Mouse (Mus musculus): ENCODE results near the gene Pip5k1c.

The Pip5k1c gene

DNA sequence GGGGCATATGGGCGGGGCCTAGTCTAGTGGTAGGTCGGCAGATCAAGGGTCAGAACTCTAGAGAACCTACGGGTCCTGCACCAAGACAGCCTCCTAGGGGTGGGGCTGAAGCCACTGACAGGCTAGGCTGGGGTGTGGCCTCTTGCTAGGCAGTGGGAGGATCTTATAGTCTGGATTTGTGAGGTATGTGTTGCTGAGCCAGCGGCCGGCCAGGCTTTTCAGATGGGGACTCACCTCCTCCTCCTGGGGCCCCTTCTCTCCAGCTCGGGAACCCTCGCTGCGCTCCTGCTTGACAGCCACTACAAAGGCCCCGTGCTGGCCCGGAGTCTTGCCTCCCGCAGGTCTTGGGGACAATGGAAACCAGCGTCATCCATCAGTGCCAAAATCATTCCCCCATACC is 56.4 kb downstream of the Pip5k1c start:
- DNase-seq (ENCODE audit: low spot score in 2 of 2): peak in 1 of 2 experiments; percentile 55

DNA sequence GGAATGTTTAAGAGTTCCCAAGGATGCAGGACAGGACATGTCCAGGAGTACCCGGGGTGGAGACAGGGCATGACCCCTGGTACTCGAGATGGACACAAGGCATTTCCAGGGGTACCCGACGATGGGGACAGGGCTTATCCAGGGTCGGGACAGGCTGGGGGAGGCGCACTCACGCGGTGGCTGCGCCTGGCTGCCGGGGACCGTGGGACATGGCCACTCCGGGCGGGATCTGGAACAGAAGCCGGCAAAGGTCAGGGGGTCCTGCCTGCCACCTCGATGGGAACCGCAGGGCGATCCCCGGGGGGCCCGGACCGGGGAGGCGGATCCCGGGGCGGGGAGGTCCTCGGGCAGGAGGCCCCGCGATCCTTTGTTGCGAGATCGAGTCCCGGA is 57.2 kb downstream of the Pip5k1c start:
- DNase-seq (ENCODE audit: low spot score in 2 of 2): no peak

DNA sequence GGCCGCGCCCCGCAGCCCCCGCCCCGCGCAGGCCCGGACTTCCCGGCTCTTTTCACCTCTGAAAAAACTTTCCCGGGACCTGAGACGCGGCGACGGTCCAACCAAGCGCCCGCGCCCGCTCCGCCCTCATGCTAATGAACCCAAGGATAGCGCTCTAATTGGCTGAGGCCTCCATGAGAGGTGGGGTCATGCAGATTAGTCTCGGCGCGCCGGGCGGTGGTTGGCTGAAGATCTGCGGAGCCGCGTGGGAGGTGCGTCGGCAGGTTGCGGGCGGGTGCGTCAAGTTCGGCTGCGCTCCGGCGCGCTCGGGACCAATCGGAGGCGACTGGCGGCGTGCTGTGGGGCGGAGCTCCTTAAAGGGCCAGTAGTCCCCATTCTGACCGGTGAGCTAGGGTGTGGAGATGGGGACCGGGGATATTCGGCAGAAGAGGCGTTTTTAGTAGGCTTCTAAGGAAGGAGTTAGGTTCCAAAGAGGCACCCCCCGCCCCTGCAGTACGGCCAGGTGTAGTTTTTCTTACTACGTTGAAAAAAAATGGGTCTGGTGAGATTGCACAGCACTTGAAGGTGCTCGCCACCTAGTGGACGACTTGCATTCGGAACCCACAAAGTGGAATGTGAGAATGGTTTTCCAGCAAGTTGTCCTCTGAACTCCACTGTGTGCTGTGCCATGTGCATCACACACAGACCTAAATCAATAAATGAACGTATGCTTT is 57.7 kb downstream of the Pip5k1c start, which contains the start of gene Hmg20b:
Hmg20b (minus strand) TSS at position 130 of the 713 bp plus-strand sequence.
- peak; percentile 97 to 99 for DNase-seq (ENCODE audit: low spot score in 2 of 2)

DNA sequence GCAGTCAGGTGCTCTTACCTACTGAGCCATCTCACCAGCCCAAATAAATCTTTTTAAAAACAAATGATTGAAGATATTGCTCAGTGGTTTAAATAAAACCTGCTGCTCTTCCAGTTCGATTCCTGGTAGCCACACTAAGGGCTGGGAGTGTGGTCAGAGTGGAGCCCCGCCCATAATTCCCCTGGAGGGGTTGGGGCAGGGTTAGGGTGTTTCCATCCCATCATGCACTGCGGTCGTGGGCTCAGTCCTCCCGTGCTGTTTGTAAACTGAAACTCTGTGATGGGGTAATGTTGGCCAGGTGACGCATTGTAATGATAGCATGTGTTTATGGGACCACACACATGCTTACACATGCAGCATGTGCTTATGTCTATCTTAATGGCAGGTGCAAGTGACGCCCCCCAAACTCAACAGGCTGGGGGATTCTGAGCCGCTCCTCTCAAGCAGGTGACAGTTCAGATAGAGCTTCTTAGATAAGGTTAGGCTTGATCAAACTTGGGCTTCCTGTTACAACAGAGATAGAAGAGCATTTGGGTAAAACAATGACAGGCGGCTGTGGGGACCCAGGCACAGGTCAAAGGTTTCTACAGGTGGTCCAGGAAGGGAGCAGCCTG is 59.0 kb downstream of the Pip5k1c start:
- DNase-seq (ENCODE audit: low spot score in 2 of 2): no peak

DNA sequence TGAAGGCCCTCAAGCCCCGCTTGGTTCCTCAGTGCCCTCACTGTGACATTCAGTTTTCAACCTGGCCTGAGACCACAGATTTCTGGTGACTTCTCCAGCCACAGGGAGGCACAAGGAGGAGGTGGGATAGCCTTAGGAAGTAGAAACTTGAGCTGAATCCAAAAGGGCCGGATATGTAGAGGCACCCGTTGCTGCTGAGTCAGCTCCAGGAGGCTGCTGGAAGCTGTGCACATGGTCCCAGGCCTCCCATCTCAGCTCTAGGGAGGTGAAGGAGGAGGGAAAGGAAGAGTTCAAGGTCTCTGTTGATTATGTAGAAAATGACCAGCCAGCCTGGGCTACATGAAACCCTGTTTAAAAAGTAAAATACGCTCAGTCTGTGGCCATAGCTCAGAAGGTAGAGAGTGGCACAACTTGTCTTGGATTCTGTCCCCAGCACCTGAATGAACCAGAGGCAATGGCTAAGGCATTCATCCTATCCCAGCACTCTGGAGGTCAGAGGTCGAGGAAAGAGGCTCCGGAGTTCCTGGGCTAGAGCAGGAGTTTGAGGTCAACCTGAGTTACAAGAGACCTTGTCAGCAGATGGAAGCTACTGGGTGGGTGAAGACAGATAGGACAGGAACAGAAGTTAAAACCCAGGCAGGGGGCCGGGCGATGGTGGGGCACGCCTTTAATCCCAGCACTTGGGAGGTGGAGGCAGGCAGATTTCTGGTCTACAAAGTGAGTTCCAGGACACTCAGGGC is 62.1 kb downstream of the Pip5k1c start:
- DNase-seq (ENCODE audit: low spot score in 2 of 2): no peak

DNA sequence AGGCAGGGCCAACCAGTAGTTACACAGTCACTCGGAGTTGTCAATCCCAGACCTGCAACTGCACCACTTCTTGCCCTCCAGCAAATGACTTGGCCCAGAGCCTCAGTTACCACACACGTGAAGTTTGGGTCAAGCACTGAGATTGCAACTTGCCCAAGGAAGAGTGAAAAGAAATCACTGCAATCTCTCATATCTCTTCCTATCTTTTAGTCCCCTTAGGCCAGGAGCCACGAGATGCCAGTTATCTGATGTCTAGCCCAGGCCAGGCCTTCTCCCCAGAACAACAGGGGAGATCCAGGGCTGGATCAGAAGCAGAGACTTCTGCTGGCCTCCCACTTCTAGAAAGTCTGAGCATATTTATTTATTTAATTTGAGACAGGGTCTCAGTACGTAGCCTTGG is 62.8 kb downstream of the Pip5k1c start:
- DNase-seq (ENCODE audit: low spot score in 2 of 2): no peak

DNA sequence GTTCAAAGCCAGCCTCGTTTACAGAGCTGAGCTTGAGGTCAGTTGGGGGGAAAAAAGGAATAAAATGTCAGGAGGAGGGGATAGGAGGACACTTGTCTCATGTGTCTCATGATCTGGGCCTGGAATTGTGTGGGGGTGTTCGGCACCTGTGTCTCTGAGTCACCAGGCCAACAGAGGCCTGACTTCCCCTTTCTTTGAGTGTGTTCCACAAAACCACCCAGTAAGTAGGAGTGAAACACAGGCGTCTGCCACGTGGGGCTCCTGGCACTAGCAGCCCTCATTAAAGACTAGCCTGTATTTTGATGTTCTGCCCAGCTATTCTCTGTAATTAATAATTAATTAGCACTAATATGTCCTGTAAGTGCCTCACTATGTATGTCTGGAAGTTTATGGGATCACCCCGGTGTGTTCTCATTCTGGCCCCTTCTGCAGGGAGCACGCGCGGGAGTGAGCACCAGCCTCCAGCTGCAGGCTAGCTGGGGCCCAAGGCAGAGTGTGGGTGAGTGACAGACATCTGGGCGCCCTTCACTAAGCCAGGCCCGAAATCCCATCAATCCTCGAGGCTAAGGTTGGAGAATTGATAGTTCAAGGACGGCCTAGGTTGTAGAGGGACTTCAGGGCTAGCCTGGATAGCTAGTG is 63.7 kb downstream of the Pip5k1c start:
- no peak for DNase-seq (ENCODE audit: low spot score in 2 of 2)

DNA sequence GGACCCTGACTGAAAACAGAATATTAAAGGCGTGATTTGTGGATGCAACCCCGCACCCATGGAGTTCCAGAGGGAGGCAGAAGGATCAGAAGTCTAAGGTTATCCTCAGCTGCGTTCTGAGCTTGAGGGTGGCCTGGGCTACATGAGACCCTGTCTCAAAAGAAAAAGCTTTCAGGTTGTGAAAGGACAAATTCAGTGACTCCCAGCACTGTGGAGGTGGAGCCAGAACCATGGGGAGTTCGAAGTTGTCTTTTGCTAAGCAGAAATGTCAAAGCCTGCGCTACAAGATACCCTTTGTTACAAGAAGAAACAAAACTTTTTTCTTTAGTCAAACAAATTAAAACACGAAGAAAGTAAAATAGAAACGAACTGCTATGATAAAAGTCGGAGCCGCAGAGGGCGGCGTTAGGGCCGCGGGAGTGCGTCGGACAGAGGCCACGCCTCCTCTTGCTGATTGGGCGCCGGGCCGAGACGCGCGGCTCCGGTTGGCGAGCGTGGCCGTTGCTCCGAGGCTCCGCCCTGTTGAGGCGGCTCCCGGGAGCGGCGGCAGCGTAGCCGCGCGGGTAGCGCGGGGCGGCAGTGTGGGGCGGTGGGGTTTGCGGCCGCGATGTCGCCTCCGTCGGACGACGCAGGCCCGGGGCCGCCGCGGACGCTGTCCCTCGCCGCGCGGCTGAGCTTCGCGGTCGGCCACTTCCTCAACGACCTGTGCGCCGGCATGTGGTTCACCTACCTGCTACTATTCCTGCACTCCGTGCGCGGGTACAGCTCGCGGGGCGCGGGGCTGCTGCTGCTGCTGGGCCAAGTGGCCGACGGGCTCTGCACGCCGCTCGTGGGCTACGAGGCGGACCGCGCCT is 64.5 kb downstream of the Pip5k1c start, which contains the start of gene Mfsd12:
Mfsd12 (plus strand) TSS at position 501 of the 854 bp plus-strand sequence.
- DNase-seq (ENCODE audit: low spot score in 2 of 2): peak; percentile 78 to 90

DNA sequence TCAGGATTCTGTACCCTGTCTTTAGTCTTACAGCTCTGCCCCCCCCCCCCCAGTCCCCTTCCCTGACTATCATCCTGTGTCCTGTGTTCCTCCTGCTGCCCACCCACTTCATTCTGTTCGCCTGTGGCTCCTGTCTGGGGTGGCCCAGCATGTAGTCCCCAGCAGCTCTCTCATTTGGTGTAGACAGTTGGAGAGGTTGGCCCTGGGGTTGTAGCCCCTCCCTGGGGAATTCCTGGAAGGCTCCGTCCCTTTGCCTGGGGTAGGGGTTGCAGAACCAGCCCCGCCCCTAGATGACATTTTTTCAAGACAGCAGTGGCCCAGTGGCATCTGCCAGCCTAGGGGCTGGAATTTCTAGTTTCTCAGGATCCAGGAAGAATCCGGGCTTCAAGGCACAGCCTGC is 65.4 kb downstream of the Pip5k1c start:
- DNase-seq (ENCODE audit: low spot score in 2 of 2): no peak

DNA sequence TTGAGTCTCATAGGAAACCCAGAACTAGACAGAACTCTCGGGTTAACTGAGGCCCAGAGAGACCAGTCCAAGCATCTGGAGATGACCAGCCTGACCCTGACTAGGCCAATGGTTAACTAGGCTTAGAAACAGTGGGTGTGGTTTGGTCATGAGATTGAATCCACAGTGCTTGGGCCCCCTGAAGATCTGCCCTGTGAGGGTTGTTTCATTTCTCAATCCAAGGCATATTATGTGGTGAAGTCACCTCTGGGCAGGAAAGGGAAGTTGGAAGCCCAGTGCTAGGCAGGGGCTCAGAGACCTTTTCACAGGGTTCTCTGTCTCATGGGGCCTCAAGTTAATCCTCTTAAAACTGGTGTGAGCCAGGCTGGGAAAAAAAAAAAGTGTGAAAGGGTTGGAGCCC is 66.1 kb downstream of the Pip5k1c start:
- no peak for DNase-seq (ENCODE audit: low spot score in 2 of 2)

DNA sequence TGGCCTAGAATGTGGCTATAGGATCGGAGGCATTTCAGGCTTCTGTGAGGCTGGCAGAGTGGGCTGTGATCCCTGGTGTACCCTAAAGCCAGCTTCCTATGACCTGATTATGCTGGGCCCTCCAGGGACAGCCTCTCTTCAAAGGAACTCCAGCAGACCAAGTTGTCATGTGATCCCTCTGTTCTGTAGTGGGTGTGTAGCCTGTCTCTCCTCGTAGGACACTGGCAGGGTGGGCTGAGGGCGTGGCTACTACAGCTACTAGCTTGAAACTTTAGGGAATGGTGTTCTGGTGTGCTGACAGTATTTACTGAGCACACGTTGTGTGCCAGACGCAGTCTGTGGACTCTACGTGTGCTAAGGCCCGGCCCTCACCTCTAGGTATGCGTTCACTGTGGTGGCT is 68.0 kb downstream of the Pip5k1c start:
- no peak for DNase-seq (ENCODE audit: low spot score in 2 of 2)

DNA sequence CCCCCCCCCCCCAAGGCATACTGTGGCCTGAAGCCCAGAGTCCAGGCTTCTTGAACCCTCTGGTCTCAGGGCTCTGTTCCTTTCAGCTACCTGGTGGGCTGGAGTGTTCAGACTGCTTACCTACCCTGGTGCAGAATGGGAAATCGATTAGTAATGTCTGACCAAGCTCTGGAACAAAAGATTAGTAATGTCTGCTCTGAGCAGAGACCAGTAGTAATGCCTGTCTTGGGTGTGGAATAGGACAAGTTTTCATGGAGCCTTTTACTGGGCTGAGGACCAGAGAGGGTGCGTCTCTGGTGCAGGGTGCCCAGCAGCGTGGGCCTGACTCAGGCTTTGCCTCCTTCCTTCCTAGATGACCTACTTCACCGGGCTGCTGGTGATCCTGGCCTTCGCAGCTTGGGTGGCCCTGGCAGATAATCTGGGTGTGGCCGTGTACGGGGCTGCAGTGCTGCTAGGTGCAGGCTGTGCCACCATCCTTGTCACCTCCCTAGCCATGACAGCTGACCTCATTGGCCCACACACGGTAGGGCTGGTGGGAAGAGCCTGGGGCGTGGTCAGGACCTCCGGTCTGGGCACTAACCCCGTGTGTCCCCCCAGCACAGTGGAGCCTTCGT is 69.7 kb downstream of the Pip5k1c start:
- DNase-seq (ENCODE audit: low spot score in 2 of 2): no peak

DNA sequence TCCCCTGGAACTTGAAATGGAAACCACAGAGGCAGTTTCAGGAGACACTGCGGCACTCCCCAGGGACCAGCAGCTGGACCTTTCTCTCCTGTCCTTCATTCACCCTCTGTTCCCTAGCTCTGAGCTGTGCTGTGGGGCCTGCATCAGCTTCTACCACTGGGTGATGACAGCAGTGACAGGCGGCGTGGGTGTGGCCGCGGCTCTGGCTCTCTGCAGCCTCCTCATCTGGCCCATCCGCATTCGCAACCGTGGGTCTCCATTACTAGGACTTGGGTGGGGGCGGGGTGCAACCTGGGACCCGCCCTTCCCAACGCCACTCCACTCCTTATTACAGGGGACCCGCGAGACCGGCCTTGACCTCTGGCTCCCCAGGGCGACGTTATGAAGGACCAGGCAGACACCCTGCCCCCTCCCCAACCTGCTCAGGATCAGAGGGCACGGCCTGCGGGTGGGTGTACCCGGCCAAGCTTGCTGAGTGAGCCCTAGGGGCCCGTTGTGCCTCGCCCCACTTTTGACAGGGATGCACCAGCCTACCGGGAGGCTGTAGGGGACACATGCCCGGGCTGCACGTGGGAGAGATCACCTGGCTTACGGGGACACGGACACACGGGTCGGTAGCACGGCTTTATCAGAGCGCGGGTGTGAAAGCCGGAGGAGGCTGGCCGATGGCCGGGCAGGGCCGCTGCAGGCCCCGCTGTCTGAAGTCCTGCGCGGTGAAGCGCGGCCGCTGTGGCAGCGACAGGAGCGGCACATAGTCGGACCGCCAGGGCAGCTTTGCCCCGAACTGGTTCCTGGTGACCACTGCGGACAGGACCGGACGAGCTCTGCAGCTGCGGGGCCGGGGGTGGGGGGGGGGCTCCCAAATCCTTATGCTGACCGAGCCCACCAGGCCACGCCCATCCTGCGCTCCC is 70.9 kb downstream of the Pip5k1c start:
- DNase-seq (ENCODE audit: low spot score in 2 of 2): no peak

DNA sequence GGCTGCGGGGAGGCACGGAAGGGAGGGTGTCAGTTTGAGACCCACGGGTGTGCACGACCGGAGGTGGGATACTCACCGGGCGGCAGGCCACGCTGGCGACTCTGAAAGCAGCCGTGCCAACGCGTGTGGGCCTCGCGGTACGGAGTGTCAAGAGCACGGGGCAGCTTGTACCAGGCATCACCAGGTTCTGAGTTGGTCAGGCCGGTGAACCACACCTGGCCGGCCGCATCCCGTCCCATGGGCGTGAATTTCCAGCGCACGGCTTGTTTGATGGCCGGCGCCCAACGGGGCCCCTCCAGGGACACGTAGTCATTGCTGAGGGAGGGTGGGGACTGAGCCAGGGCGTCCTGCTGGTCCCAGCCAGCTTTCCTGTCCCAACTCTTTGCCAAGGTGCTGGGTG is 71.9 kb downstream of the Pip5k1c start:
- DNase-seq (ENCODE audit: low spot score in 2 of 2): no peak

DNA sequence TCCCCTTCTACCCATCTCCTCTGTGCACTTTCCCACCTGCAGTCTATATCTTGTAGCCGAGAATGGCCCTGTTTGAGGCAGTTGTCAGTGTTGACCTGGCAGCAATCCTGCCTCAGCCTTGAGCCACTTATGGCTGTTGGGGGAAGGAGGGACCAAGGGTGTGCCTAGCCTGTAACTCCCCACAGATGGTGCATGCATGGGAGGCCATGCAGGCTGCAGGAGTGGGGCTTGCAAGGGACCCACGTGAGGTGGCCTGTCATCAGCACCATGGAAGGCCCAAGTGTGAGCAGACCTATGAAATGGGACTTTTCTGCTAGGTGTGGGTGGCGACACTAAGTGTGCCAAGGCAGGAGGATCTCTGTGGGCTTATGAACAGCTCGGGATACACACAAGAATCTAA is 72.3 kb downstream of the Pip5k1c start:
- no peak for DNase-seq (ENCODE audit: low spot score in 2 of 2)

DNA sequence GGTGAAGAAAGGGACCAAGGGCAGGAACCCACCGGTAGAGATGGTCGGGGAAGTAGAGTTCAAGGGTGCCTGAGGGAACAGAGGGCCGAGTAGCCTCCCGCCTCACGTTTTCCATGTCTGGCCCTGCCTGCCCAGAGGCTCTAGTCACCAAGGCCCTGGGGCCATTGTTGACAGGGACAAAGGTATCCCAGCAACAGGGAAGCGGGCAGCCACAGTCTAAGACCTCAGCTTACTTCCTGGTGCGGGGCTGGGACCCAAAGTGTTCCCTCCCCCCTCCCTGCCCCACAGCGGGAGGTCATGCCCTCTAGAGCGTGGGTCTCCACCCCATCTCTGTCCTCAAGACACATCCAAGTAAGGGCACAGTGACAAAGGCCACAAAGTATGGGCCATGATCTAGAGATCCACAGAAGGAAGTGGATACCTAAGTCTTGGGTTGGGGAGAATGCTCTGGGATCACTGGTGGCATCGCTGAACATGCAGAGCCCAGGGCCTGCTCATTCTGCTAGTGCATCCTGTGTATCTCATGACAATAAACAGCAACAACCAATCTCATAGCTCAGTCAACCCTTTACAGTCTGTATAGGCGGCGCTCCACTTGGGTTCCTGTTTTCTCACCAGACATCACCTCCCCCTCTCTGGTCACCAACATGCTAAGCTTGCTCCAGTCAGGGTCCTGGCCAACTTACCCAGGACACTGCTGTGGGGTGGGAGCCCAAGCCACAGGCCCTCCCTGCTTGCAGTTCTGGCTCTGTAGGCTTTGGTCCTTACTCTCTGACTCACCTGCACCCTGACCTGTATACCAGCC is 73.1 kb downstream of the Pip5k1c start, which contains the start of gene 4930404N11Rik:
4930404N11Rik (minus strand) TSS at position 145 of the 805 bp plus-strand sequence.
- DNase-seq (ENCODE audit: low spot score in 2 of 2): no peak

DNA sequence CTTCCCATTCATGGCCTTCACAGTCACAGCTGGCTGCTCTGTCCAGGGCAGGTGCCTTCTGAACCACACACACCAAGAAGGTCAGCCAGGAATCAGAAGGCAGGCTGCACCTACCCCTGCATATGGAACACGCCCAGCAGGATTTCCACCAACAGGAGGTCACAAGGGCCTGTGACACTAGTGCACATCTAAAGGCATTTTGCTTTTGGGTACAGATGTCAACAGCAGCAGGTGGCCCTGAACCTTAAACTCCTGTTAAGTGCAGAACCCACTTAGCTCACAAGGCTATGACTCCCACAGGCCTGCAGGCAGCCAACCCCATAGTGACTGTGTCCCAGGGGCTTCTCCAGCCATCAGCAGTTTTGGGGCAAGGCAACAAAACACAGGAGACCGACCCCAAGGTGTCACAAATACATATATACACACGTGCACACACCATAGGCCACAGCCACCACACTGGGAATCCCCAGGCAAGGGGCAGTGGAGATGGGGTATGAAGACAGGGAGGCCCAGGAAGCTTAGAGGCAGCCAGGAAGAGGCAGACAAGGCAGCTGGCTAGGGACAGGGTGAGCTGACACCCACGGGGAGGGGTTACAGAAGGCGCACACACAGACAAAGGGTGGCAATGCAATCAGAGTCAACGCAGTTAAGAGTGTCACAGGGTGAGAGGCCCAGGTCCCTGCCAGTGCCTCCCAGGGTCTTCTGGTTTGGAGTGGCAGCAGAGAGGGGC is 73.9 kb downstream of the Pip5k1c start:
- no peak for DNase-seq (ENCODE audit: low spot score in 2 of 2)

DNA sequence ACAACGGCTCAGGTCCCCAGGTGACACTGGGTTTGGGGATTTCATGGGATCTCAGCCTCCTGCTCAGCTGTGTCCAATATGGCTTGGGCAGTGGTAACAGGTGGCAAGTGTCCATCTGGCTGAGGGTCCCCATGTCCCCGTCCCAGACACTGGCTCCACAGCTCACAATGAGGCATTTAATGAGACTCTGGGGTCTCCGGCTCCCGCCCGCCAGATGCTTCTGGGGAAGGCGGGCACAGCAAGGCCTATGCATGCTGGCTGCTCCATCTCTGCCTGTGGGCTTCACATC is 74.4 kb downstream of the Pip5k1c start:
- no peak for DNase-seq (ENCODE audit: low spot score in 2 of 2)

Data from urinary bladder, postnatal 36 days (tissue).